ENCODE assay signal across 7 mouse cellular contexts in genomic region chr14:51929309-51929943, GRCm38 (mm10). TPM values are rescaled to one million over a fixed set of nuclear protein-coding genes. Genes with fewer than 3 reads are reported as not detected.
DNase-seq lines count a peak whose midpoint lies in the region; ATAC-seq and TF ChIP-seq lines count a peak whose summit lies in the region.

No protein-coding gene starts in this region.

- H3K27ac ChIP-seq in liver, postnatal 0 days (ENCODE audit: low read depth) = peak overlapping the region; percentile 80
- no peak overlapping the region for H3K27ac ChIP-seq in liver, embryonic 11.5 days (ENCODE audit: low read depth, low read length)
- peak overlapping the region; percentile 41; the same call in 1 of the 2 replicates for H3K27ac ChIP-seq in kidney, adult 2 months (ENCODE audit: insufficient read depth, low read depth, low read length)
- H3K27ac ChIP-seq in stomach, embryonic 15.5 days = peak overlapping the region; percentile 80

- WGBS in liver, postnatal 0 days (ENCODE audit: insufficient replicate concordance) = 61% methylated on average over 8 of the region's 8 CpGs
- WGBS in liver, embryonic 11.5 days = 76% methylated on average over 8 of the region's 8 CpGs
- WGBS in kidney, adult 2 months = 61% methylated on average over 8 of the region's 8 CpGs
- 61% methylated on average over 8 of the region's 8 CpGs for WGBS in stomach, embryonic 15.5 days

- ATAC-seq in liver, postnatal 0 days = peak; percentile 64; the same call in 1 of the 2 replicates
- ATAC-seq in liver, embryonic 11.5 days (replicated peaks; ENCODE audit: low FRiP score) = no peak
- ATAC-seq in stomach, embryonic 15.5 days (ENCODE audit: insufficient read depth, low FRiP score, low read depth) = peak; percentile 54; the same call in 1 of the 2 replicates

- H3K36me3 ChIP-seq in liver, postnatal 0 days (replicated peaks; ENCODE audit: insufficient read depth, low read length) = no peaks in the 10 kb centered on the region
- H3K36me3 ChIP-seq in liver, embryonic 11.5 days (ENCODE audit: control insufficient read depth, insufficient read depth, low read length) = no peaks in the 10 kb centered on the region
- H3K36me3 ChIP-seq in kidney, adult 2 months (ENCODE audit: control insufficient read depth, insufficient read depth, low read length) = no peaks in the 10 kb centered on the region
- no peaks in the 10 kb centered on the region for H3K36me3 ChIP-seq in stomach, embryonic 15.5 days

- no peaks in the 10 kb centered on the region for H3K27me3 ChIP-seq in liver, postnatal 0 days (ENCODE audit: insufficient read depth, low read length)
- H3K27me3 ChIP-seq in liver, embryonic 11.5 days (replicated peaks; ENCODE audit: control insufficient read depth, insufficient read depth, low read length) = no peaks in the 10 kb centered on the region
- no peaks in the 10 kb centered on the region for H3K27me3 ChIP-seq in kidney, adult 2 months (replicated peaks; ENCODE audit: control insufficient read depth, insufficient read depth, low read length)
- no peaks in the 10 kb centered on the region for H3K27me3 ChIP-seq in stomach, embryonic 15.5 days (replicated peaks)

- TF ChIP-seq CTCF in liver, postnatal 0 days (IDR thresholded peaks at IDR 0.05; ENCODE audit: low read depth) = no peak
- TF ChIP-seq CTCF in kidney, adult 2 months (conservative IDR thresholded peaks at IDR 0.05; ENCODE audit: insufficient read depth, insufficient read length, low read depth, low read length) = no peak

- no peak for DNase-seq in liver, postnatal 0 days
- DNase-seq in liver, embryonic 11.5 days (ENCODE audit: low spot score) = no peak
- DNase-seq in gastrocnemius, postnatal 14 days = peak; percentile 79
- DNase-seq in kidney, adult 2 months = peak; percentile 84
- peak; percentile 54 for DNase-seq in left cerebral cortex, postnatal 4 days
- no peak for DNase-seq in thymus, postnatal 4 days

- intact Hi-C loops in gastrocnemius, postnatal 14 days (cut with DNase I; ENCODE audit: low total_unique reads) = no loop called here
- intact Hi-C loops in left cerebral cortex, postnatal 4 days (cut with DNase I) = no loop called here

- no peak overlapping the region for H3K4me3 ChIP-seq in liver, postnatal 0 days (ENCODE audit: low read depth, low read length)
- H3K4me3 ChIP-seq in liver, embryonic 11.5 days (ENCODE audit: low read depth, low read length) = no peak overlapping the region
- no peak overlapping the region for H3K4me3 ChIP-seq in kidney, adult 2 months (ENCODE audit: insufficient read depth, low read depth, low read length)
- H3K4me3 ChIP-seq in stomach, embryonic 15.5 days (replicated peaks) = no peak overlapping the region

- peak overlapping the region; percentile 23; the same call in 1 of the 2 replicates for H3K4me2 ChIP-seq in liver, postnatal 0 days (ENCODE audit: low read depth, low read length)
- no peak overlapping the region for H3K4me2 ChIP-seq in liver, embryonic 11.5 days
- peak overlapping the region; percentile 22; the same call in 1 of the 2 replicates for H3K4me2 ChIP-seq in stomach, embryonic 15.5 days

- TF ChIP-seq POLR2A in kidney, adult 2 months (IDR thresholded peaks at IDR 0.05; ENCODE audit: low read depth, low read length) = no peak

- H3K4me1 ChIP-seq in liver, postnatal 0 days (ENCODE audit: insufficient read depth) = peaks cover 14% of the 10 kb centered on the region
- 0 out of 2 replicates have a peak, but pooled peaks cover 3% of the 10 kb centered on the region for H3K4me1 ChIP-seq in liver, embryonic 11.5 days (replicated peaks; ENCODE audit: control insufficient read depth, insufficient read depth, low read length)
- H3K4me1 ChIP-seq in kidney, adult 2 months (ENCODE audit: control insufficient read depth, insufficient read depth, low read length) = no peaks in the 10 kb centered on the region
- peaks cover 11% of the 10 kb centered on the region for H3K4me1 ChIP-seq in stomach, embryonic 15.5 days

- H3K9me3 ChIP-seq in liver, postnatal 0 days (ENCODE audit: low read length) = no peaks in the 10 kb centered on the region
- no peaks in the 10 kb centered on the region for H3K9me3 ChIP-seq in liver, embryonic 11.5 days (ENCODE audit: control insufficient read depth, low read length)
- H3K9me3 ChIP-seq in stomach, embryonic 15.5 days = no peaks in the 10 kb centered on the region

- peak; percentile 33; the same call in 1 of the 2 replicates for TF ChIP-seq EP300 in liver, postnatal 0 days (IDR thresholded peaks at IDR 0.05; ENCODE audit: low read depth)

- H3K9ac ChIP-seq in liver, postnatal 0 days (replicated peaks) = 0 out of 2 replicates have a peak overlapping the region, but pooled peaks have one; percentile 16
- H3K9ac ChIP-seq in liver, embryonic 11.5 days (ENCODE audit: low read depth, low read length) = no peak overlapping the region
- no peak overlapping the region for H3K9ac ChIP-seq in stomach, embryonic 15.5 days

RNA-seq across cellular contexts. Expression of gene Rnase13, which starts 6.9 kb away (rescaled TPM):
- polyA plus RNA-seq in liver, postnatal 0 days (2015; fragmentation: Nextera tagmentation; extraction: Ambion mirVana) = not detected in 2 replicates
- polyA plus RNA-seq in liver, embryonic 11.5 days (2014; fragmentation: Nextera tagmentation; extraction: Ambion mirVana) = not detected in 2 replicates
- not detected for total RNA-seq in gastrocnemius, postnatal 14 days (2021)
- polyA plus RNA-seq in kidney, adult 2 months (2012; rRNA removed) = not detected in 2 replicates
- total RNA-seq in left cerebral cortex, postnatal 4 days (2021) = not detected
- polyA plus RNA-seq in stomach, embryonic 15.5 days (2015; fragmentation: Nextera tagmentation; extraction: Ambion mirVana) = not detected in 2 replicates

RNA-seq across cellular contexts. Expression of gene Tppp2, which starts 11.2 kb away (rescaled TPM):
- polyA plus RNA-seq in liver, postnatal 0 days (2015; fragmentation: Nextera tagmentation; extraction: Ambion mirVana) = not detected in 2 replicates
- polyA plus RNA-seq in liver, embryonic 11.5 days (2014; fragmentation: Nextera tagmentation; extraction: Ambion mirVana) = not detected in 2 replicates
- total RNA-seq in gastrocnemius, postnatal 14 days (2021) = under 1 TPM in 1 of 2 experiments, not detected in 1; 0.35 TPM
- not detected in 2 replicates for polyA plus RNA-seq in kidney, adult 2 months (2012; rRNA removed)
- total RNA-seq in left cerebral cortex, postnatal 4 days (2021) = not detected
- not detected in 2 replicates for polyA plus RNA-seq in stomach, embryonic 15.5 days (2015; fragmentation: Nextera tagmentation; extraction: Ambion mirVana)

RNA-seq across cellular contexts. Expression of gene Ndrg2, which starts 15.5 kb away (rescaled TPM):
- 346 and 352 TPM in 2 replicates for polyA plus RNA-seq in liver, postnatal 0 days (2015; fragmentation: Nextera tagmentation; extraction: Ambion mirVana)
- polyA plus RNA-seq in liver, embryonic 11.5 days (2014; fragmentation: Nextera tagmentation; extraction: Ambion mirVana) = 19.2 and 21.5 TPM in 2 replicates
- 1,000 to 10,000 TPM in 1 of 2 experiments, 100 to 1,000 TPM in 1; 964 to 1,110 TPM for total RNA-seq in gastrocnemius, postnatal 14 days (2021)
- polyA plus RNA-seq in kidney, adult 2 months (2012; rRNA removed) = 220 and 235 TPM in 2 replicates
- total RNA-seq in left cerebral cortex, postnatal 4 days (2021) = 100 to 1,000 TPM; 172 to 173 TPM
- polyA plus RNA-seq in stomach, embryonic 15.5 days (2015; fragmentation: Nextera tagmentation; extraction: Ambion mirVana) = 73.7 and 81.7 TPM in 2 replicates

RNA-seq across cellular contexts. Expression of gene Slc39a2, which starts 36.7 kb away (rescaled TPM):
- polyA plus RNA-seq in liver, postnatal 0 days (2015; fragmentation: Nextera tagmentation; extraction: Ambion mirVana) = 0.06 and 0.07 TPM in 2 replicates
- polyA plus RNA-seq in liver, embryonic 11.5 days (2014; fragmentation: Nextera tagmentation; extraction: Ambion mirVana) = 0.07 and 0.14 TPM in 2 replicates
- under 1 TPM; 0.31 to 0.37 TPM for total RNA-seq in gastrocnemius, postnatal 14 days (2021)
- 0.45 and 0.52 TPM in 2 replicates for polyA plus RNA-seq in kidney, adult 2 months (2012; rRNA removed)
- 1 to 10 TPM; 4.8 to 5.4 TPM for total RNA-seq in left cerebral cortex, postnatal 4 days (2021)
- polyA plus RNA-seq in stomach, embryonic 15.5 days (2015; fragmentation: Nextera tagmentation; extraction: Ambion mirVana) = 0.73 and 0.98 TPM in 2 replicates

RNA-seq across cellular contexts. Expression of gene Mettl17, which starts 44.8 kb away (rescaled TPM):
- 9.4 and 10.8 TPM in 2 replicates for polyA plus RNA-seq in liver, postnatal 0 days (2015; fragmentation: Nextera tagmentation; extraction: Ambion mirVana)
- 32.5 and 42.6 TPM in 2 replicates for polyA plus RNA-seq in liver, embryonic 11.5 days (2014; fragmentation: Nextera tagmentation; extraction: Ambion mirVana)
- 10 to 100 TPM in 1 of 2 experiments, 1 to 10 TPM in 1; 8.3 to 13.1 TPM for total RNA-seq in gastrocnemius, postnatal 14 days (2021)
- 24.0 and 27.6 TPM in 2 replicates for polyA plus RNA-seq in kidney, adult 2 months (2012; rRNA removed)
- 10 to 100 TPM; 50.3 to 63.4 TPM for total RNA-seq in left cerebral cortex, postnatal 4 days (2021)
- 50.7 and 57.7 TPM in 2 replicates for polyA plus RNA-seq in stomach, embryonic 15.5 days (2015; fragmentation: Nextera tagmentation; extraction: Ambion mirVana)

Comparison
In these comparisons a context has a peak if more than half of its experiments do, and no peak if none do; other contexts are left out.
1. DNase-seq: peak in gastrocnemius, postnatal 14 days (single experiment), kidney, adult 2 months (single experiment) and left cerebral cortex, postnatal 4 days (single experiment); none in liver, postnatal 0 days (single experiment), liver, embryonic 11.5 days (single experiment) and thymus, postnatal 4 days (single experiment).